Mouse (Mus musculus): ENCODE data around the gene Trappc6b.
"Not testable (repeated sequence)": the region's sequence is repeated elsewhere in the genome, so short reads cannot be mapped to it uniquely, and the experiment has no call there.

Gene Trappc6b

GRCm38 (mm10) chr12:59067095-59067494, 5.8 kb upstream of the Trappc6b start:
- no peaks in the 10 kb centered on the region for H3K27me3 ChIP-seq (ENCODE audit: control insufficient read depth, insufficient read depth, low read length, poor library complexity, severe bottlenecking)
- no peak for DNase-seq (ENCODE audit: low read depth, low spot score)
- peaks cover 12% of the 10 kb centered on the region; the same call in 1 of the 2 replicates for H3K36me3 ChIP-seq (ENCODE audit: control insufficient read depth, insufficient read depth, low read length, poor library complexity, severe bottlenecking)

GRCm38 (mm10) chr12:59066448-59067077, 5.3 kb upstream of the Trappc6b start, which contains the start of gene Pnn:
Gene Pnn (plus strand): TSS chr12:59066884.
- peak; percentile 97 for DNase-seq (ENCODE audit: low read depth, low spot score)
- Histone ChIP-seq H3K36me3 (ENCODE audit: control insufficient read depth, insufficient read depth, low read length, poor library complexity, severe bottlenecking) (peaks cover 8% of the 10 kb centered on the region; the same call in 1 of the 2 replicates), H3K27me3 (ENCODE audit: control insufficient read depth, insufficient read depth, low read length, poor library complexity, severe bottlenecking) (no peaks in the 10 kb centered on the region)

GRCm38 (mm10) chr12:59065776-59066175, 4.5 kb upstream of the Trappc6b start:
- DNase-seq (ENCODE audit: low read depth, low spot score) = no peak
- H3K36me3 ChIP-seq (ENCODE audit: control insufficient read depth, insufficient read depth, low read length, poor library complexity, severe bottlenecking) = peaks cover 6% of the 10 kb centered on the region; the same call in 1 of the 2 replicates
- H3K27me3 ChIP-seq (ENCODE audit: control insufficient read depth, insufficient read depth, low read length, poor library complexity, severe bottlenecking) = no peaks in the 10 kb centered on the region

GRCm38 (mm10) chr12:59064837-59065236, 3.6 kb upstream of the Trappc6b start:
- DNase-seq (ENCODE audit: low read depth, low spot score) = no peak
- H3K27me3 ChIP-seq (ENCODE audit: control insufficient read depth, insufficient read depth, low read length, poor library complexity, severe bottlenecking) = no peaks in the 10 kb centered on the region
- no peaks in the 10 kb centered on the region for H3K36me3 ChIP-seq (ENCODE audit: control insufficient read depth, insufficient read depth, low read length, poor library complexity, severe bottlenecking)

DNA sequence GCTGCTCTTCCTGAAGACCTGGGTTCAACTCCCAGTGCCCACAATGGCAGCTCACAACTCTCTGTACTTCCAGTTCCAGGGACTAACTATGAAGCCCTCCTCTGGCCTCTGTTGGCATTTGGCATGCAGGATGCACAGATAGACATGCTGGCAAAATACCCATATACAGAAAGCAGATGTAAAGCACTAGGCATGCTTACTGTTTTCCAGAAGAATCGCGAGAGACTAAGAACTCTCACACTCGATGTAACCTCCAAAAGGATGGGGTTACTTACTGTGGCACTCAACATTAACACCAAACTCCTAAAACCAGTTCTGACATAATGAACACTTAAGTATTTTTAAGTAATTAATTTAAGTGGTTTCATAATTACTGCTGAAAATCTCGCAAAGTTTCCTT, 950 bp downstream of the Trappc6b start:
- DNase-seq (ENCODE audit: low read depth, low spot score) = no peak
- Histone ChIP-seq H3K36me3 (ENCODE audit: control insufficient read depth, insufficient read depth, low read length, poor library complexity, severe bottlenecking) (peaks cover 5% of the 10 kb centered on the region), H3K27me3 (ENCODE audit: control insufficient read depth, insufficient read depth, low read length, poor library complexity, severe bottlenecking) (no peaks in the 10 kb centered on the region)

DNA sequence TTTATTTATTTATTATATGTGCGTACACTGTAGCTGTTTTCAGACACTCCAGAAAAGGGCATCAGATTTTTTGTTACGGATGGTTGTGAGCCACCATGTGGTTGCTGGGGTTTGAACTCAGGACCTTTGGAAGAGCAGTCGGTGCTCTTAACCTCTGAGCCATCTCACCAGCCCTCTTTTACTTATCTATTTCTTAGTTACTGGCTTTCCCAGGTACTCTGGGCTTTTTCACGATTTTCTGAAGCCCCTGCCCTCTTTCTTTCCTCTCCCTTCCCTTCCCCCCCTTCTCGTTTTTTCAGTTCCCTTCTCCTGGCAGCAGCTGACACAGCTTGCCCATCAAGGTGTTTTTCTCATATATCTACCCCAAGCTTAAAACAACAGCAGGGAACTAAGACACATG, 3.0 kb downstream of the Trappc6b start:
- not testable (repeated sequence) for H3K27me3 ChIP-seq (ENCODE audit: control insufficient read depth, insufficient read depth, low read length, poor library complexity, severe bottlenecking)

DNA sequence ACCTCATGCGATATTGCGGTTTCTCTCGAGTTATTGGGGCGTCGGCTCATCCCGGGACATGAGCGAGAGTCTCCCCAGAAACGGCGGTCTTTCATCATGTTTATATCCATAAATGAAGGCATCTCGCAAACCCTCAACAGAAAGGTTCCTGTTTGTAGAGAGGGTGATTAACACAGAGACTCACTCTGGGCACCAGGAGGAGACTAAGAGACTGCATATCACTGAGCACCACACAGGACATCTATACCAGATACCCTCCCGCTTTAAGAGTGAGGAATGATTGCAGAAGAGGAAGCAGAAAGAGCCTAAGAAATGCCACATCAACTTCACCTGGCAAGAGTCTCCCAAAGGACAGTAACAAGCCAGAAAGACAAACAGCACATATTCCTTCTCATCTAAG, 5.0 kb downstream of the Trappc6b start:
- H3K27me3 ChIP-seq (ENCODE audit: control insufficient read depth, insufficient read depth, low read length, poor library complexity, severe bottlenecking) = no peaks in the 10 kb centered on the region
- H3K36me3 ChIP-seq (ENCODE audit: control insufficient read depth, insufficient read depth, low read length, poor library complexity, severe bottlenecking) = peaks cover 7% of the 10 kb centered on the region
- no peak for DNase-seq (ENCODE audit: low read depth, low spot score)

More for the DNA sequence above, 3.0 kb downstream of the Trappc6b start:
- DNase-seq (ENCODE audit: low read depth, low spot score); H3K36me3 ChIP-seq (ENCODE audit: control insufficient read depth, insufficient read depth, low read length, poor library complexity, severe bottlenecking): not testable (repeated sequence)

GRCm38 (mm10) chr12:59055196-59055850, 5.9 kb downstream of the Trappc6b start:
- Histone ChIP-seq H3K27me3 (ENCODE audit: control insufficient read depth, insufficient read depth, low read length, poor library complexity, severe bottlenecking) (no peaks in the 10 kb centered on the region), H3K36me3 (ENCODE audit: control insufficient read depth, insufficient read depth, low read length, poor library complexity, severe bottlenecking) (peaks cover 7% of the 10 kb centered on the region)
- no peak for DNase-seq (ENCODE audit: low read depth, low spot score)

DNA sequence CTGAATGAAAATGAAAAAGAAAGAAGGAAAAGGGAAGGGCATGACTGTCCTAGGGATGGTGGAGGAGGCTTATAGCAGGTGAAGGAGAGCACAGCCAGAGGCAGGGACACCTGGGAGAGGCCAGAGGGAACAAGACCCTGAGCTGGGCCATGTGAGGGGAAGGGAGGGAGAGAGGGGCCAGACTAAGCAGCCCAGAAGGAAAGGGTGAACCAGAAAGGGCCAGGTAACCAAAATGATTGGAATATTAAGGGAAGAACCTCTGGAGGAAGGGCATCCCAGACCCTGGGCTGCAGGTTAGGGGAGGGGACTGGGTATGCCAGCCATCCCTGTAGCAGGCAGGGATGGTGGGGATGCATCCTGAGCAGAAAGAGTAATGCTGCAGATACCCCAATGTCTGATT, 7.3 kb downstream of the Trappc6b start:
- H3K27me3 ChIP-seq (ENCODE audit: control insufficient read depth, insufficient read depth, low read length, poor library complexity, severe bottlenecking) = no peaks in the 10 kb centered on the region
- no peak for DNase-seq (ENCODE audit: low read depth, low spot score)

GRCm38 (mm10) chr12:59053166-59053565, 8.1 kb downstream of the Trappc6b start:
- no peak for DNase-seq (ENCODE audit: low read depth, low spot score)
- H3K36me3 ChIP-seq (ENCODE audit: control insufficient read depth, insufficient read depth, low read length, poor library complexity, severe bottlenecking) = peaks cover 13% of the 10 kb centered on the region
- no peaks in the 10 kb centered on the region for H3K27me3 ChIP-seq (ENCODE audit: control insufficient read depth, insufficient read depth, low read length, poor library complexity, severe bottlenecking)

More for the DNA sequence above, 7.3 kb downstream of the Trappc6b start:
- H3K36me3 ChIP-seq (ENCODE audit: control insufficient read depth, insufficient read depth, low read length, poor library complexity, severe bottlenecking) = peaks cover 10% of the 10 kb centered on the region

DNA sequence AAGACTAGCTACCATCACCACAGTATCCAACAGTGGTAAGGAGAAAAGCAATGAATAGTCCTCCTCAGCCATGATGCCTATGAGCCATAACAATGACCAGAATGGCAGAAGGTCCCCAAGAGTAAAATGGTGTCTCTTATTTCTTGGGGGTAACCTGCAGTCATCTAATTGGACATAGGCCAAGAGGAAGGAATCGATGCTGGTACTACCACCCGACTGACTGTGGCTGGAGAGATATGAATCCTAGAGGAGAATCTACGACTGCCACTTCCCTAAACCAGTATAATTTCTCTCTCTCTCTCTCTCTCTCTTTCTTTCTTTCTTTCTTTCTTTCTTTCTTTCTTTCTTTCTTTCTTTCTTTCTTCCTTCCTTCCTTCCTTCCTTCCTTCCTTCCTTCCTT, 8.8 kb downstream of the Trappc6b start:
- Histone ChIP-seq H3K27me3 (ENCODE audit: control insufficient read depth, insufficient read depth, low read length, poor library complexity, severe bottlenecking) (no peaks in the 10 kb centered on the region), H3K36me3 (ENCODE audit: control insufficient read depth, insufficient read depth, low read length, poor library complexity, severe bottlenecking) (peaks cover 13% of the 10 kb centered on the region)
- DNase-seq (ENCODE audit: low read depth, low spot score) = no peak

- peaks cover 16% of the 10 kb centered on the region; the same call in 1 of the 2 replicates for H3K36me3 ChIP-seq (ENCODE audit: control insufficient read depth, insufficient read depth, low read length, poor library complexity, severe bottlenecking)
- no peaks in the 10 kb centered on the region for H3K27me3 ChIP-seq (ENCODE audit: control insufficient read depth, insufficient read depth, low read length, poor library complexity, severe bottlenecking)
- DNase-seq (ENCODE audit: low read depth, low spot score) = peak; percentile 75
Measured at GRCm38 (mm10) chr12:59040851-59041250, 20.4 kb downstream of the Trappc6b start.

GRCm38 (mm10) chr12:59039971-59040844, 21.1 kb downstream of the Trappc6b start:
- Histone ChIP-seq H3K36me3 (ENCODE audit: control insufficient read depth, insufficient read depth, low read length, poor library complexity, severe bottlenecking) (peaks cover 13% of the 10 kb centered on the region; the same call in 1 of the 2 replicates), H3K27me3 (ENCODE audit: control insufficient read depth, insufficient read depth, low read length, poor library complexity, severe bottlenecking) (no peaks in the 10 kb centered on the region)
- peak; percentile 65 for DNase-seq (ENCODE audit: low read depth, low spot score)

- no peak for DNase-seq (ENCODE audit: low read depth, low spot score)
- H3K36me3 ChIP-seq (ENCODE audit: control insufficient read depth, insufficient read depth, low read length, poor library complexity, severe bottlenecking) = peaks cover 8% of the 10 kb centered on the region; the same call in 1 of the 2 replicates
- no peaks in the 10 kb centered on the region for H3K27me3 ChIP-seq (ENCODE audit: control insufficient read depth, insufficient read depth, low read length, poor library complexity, severe bottlenecking)
Measured at GRCm38 (mm10) chr12:59039162-59039970, 21.9 kb downstream of the Trappc6b start.

Measured in splenic B cell, adult 2 months (primary cell).